Mouse (Mus musculus): ENCODE results near the gene Tex12.

The Tex12 gene

DNA sequence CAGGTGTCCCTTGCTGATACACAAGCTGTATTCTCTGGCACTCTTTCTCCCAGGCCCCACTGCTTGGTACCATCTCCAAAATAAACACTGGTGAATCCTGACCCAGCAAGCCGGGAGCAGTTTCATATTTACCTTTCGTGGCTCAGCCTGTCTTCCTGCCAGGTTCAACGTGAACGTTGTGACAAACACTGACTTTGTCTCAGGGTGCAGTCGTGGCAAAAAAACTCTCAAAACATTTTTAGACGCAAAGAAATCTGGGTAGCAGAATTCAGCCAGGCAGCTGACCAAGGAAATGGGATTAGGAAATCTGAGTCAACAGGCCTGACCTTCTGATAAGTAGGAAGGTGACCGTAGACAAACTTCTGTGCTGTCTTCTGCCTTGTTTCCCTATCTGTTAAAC lies 53.6 kb downstream of the Tex12 start:
- no peak for DNase-seq (ENCODE audit: low spot score in 2 of 2)
